Mouse (Mus musculus) kidney, postnatal 0 days (tissue): ENCODE results near the gene Trpt1. TPM values are rescaled to one million over a fixed set of nuclear protein-coding genes. Genes with fewer than 3 reads are reported as not detected.
"Not testable (repeated sequence)": the region's sequence is repeated elsewhere in the genome, so short reads cannot be mapped to it uniquely, and the experiment has no call there.

Source experiments
- ATAC-seq: fragments of 200-750 bp; cut with Nextera tagmentation; replicated peaks from 2 replicates; pipeline ENCODE4 v1.8.0; 2017; ENCODE audit warnings: low read depth, moderate number of reproducible peaks, moderate TSS enrichment, moderate library complexity; ENCODE audit not compliant: low FRiP score
- DNase-seq: peaks from one replicate; pipeline ENCODE4 v3.0.0-alpha.2; 2016; ENCODE audit warnings: low spot score
- H3K27ac ChIP-seq: fragments of 300-500 bp; sonication (generic); 2 replicates; pipeline ENCODE4 v1.5.1; 2014; ENCODE audit warnings: mild to moderate bottlenecking
- H3K27me3 ChIP-seq: fragments of 300-500 bp; sonication (generic); 2 replicates; pipeline ENCODE4 v1.6.1; 2014; ENCODE audit warnings: low read length, mixed read lengths; ENCODE audit not compliant: insufficient read depth
- H3K36me3 ChIP-seq: fragments of 300-500 bp; sonication (generic); 2 replicates; pipeline ENCODE4 v1.6.1; 2014; ENCODE audit warnings: low read length, mixed read lengths; ENCODE audit not compliant: insufficient read depth
- H3K4me1 ChIP-seq: fragments of 300-500 bp; sonication (generic); replicated peaks from 2 replicates; pipeline ENCODE4 v1.6.1; 2014; ENCODE audit warnings: antibody characterized with exemption, low read length, mixed read lengths; ENCODE audit not compliant: insufficient read depth
- H3K4me2 ChIP-seq: fragments of 300-500 bp; sonication (generic); 2 replicates; pipeline ENCODE4 v1.6.1; 2014; ENCODE audit warnings: mild to moderate bottlenecking, low read length, moderate library complexity, mixed read lengths
- H3K4me3 ChIP-seq: fragments of 300-500 bp; sonication (generic); replicated peaks from 2 replicates; pipeline ENCODE4 v1.5.1; 2014; ENCODE audit warnings: low read depth, low read length
- H3K9ac ChIP-seq: fragments of 300-500 bp; sonication (generic); 2 replicates; pipeline ENCODE4 v1.6.1; 2014; ENCODE audit warnings: low read depth, low read length
- H3K9me3 ChIP-seq: fragments of 300-500 bp; sonication (generic); replicated peaks from 2 replicates; pipeline ENCODE4 v1.6.1; 2016; ENCODE audit warnings: low read length, inconsistent platforms, mixed read lengths
- CTCF ChIP-seq: IDR thresholded peaks from 2 replicates; pipeline ENCODE4 v1.5.1; 2016; ENCODE audit warnings: antibody characterized with exemption, low read depth, mild to moderate bottlenecking, moderate library complexity
- WGBS: fragments of 180-500 bp; shearing (Covaris S2); extraction: QIAGEN DNeasy Blood & Tissue Kit; methylation state at CpG from one replicate; pipeline ENCODE4 v1.1.7; 2014; 5-methylcytosine and 5-hydroxymethylcytosine counted together
- polyA plus RNA-seq: library from polyadenylated mRNA; unstranded; fragments of >200 nt; fragmentation: Nextera tagmentation; extraction: Ambion mirVana; gene quantifications from 2 replicates; pipeline ENCODE4 v1.2.1, GENCODE M21; 2015

Gene Trpt1
- polyA plus RNA-seq, 1 experiment from 2014 or later, result 14.5 TPM

GRCm38 (mm10) chr19:6985951-6986708, 9.8 kb upstream of the Trpt1 start:
- ATAC-seq, result no peak
- no peak for DNase-seq
- peak overlapping the region; percentile 86; the same call in 1 of the 2 replicates for H3K9ac ChIP-seq
- H3K9me3 ChIP-seq, result no peaks in the 10 kb centered on the region
- H3K4me3 ChIP-seq, result peak overlapping the region; percentile 82; the same call in 1 of the 2 replicates
- H3K27me3 ChIP-seq, result no peaks in the 10 kb centered on the region
- TF ChIP-seq CTCF, result no peak
- H3K4me2 ChIP-seq, result peak overlapping the region; percentile 87
- WGBS, result 81% methylated on average over 10 of the region's 10 CpGs
- no peak overlapping the region for H3K27ac ChIP-seq
- H3K36me3 ChIP-seq, result peaks cover 18% of the 10 kb centered on the region; the same call in 1 of the 2 replicates
- H3K4me1 ChIP-seq, result peaks cover 12% of the 10 kb centered on the region

GRCm38 (mm10) chr19:6987061-6987903, 8.6 kb upstream of the Trpt1 start, which contains the start of gene Vegfb:
Vegfb (minus strand) TSS chr19:6987651.
- peak; percentile 33 for ATAC-seq
- Histone ChIP-seq H3K36me3 (peaks cover 16% of the 10 kb centered on the region; the same call in 1 of the 2 replicates), H3K27ac (peak within 1 kb of the TSS; percentile 85), H3K9me3 (no peaks in the 10 kb centered on the region), H3K4me2 (peak within 1 kb of the TSS; percentile 87), H3K4me3 (peak within 1 kb of the TSS; percentile 82), H3K27me3 (no peaks in the 10 kb centered on the region), H3K4me1 (peaks cover 17% of the 10 kb centered on the region), H3K9ac (peak within 1 kb of the TSS; percentile 86)
- no peak for TF ChIP-seq CTCF
- WGBS, result 1% methylated on average over 69 of the region's 85 CpGs
- DNase-seq, result peak; percentile 46

- DNase-seq (no peak), ATAC-seq (no peak)
- Histone ChIP-seq H3K27me3 (no peaks in the 10 kb centered on the region), H3K4me2 (peak overlapping the region; percentile 87), H3K9ac (peak overlapping the region; percentile 86), H3K9me3 (no peaks in the 10 kb centered on the region), H3K4me3 (peak overlapping the region; percentile 82), H3K4me1 (peaks cover 20% of the 10 kb centered on the region), H3K27ac (peak overlapping the region; percentile 85), H3K36me3 (peaks cover 10% of the 10 kb centered on the region; the same call in 1 of the 2 replicates)
- WGBS, result 2% methylated on average over 8 of the region's 8 CpGs
- TF ChIP-seq CTCF, result no peak
These were observed 8.0 kb upstream of the Trpt1 start for GRCm38 (mm10) chr19:6987904-6988285.

GRCm38 (mm10) chr19:6989251-6989650, 6.7 kb upstream of the Trpt1 start:
- H3K9me3 ChIP-seq, result no peaks in the 10 kb centered on the region
- H3K27ac ChIP-seq, result no peak overlapping the region
- no peak for TF ChIP-seq CTCF
- no peak overlapping the region for H3K4me3 ChIP-seq
- ATAC-seq, result no peak
- DNase-seq, result no peak
- WGBS, result 89% methylated on average over 8 of the region's 8 CpGs
- H3K36me3 ChIP-seq, result peaks cover 4% of the 10 kb centered on the region; the same call in 1 of the 2 replicates
- peaks cover 24% of the 10 kb centered on the region for H3K4me1 ChIP-seq
- no peak overlapping the region for H3K4me2 ChIP-seq
- H3K9ac ChIP-seq, result no peak overlapping the region
- no peaks in the 10 kb centered on the region for H3K27me3 ChIP-seq

GRCm38 (mm10) chr19:6990712-6991111, 5.2 kb upstream of the Trpt1 start:
- H3K4me1 ChIP-seq, result peaks cover 33% of the 10 kb centered on the region
- H3K27me3 ChIP-seq, result no peaks in the 10 kb centered on the region
- H3K4me2 ChIP-seq, result no peak overlapping the region
- H3K9ac ChIP-seq, result no peak overlapping the region
- H3K27ac ChIP-seq, result no peak overlapping the region
- no peak for TF ChIP-seq CTCF
- ATAC-seq (no peak), DNase-seq (no peak)
- no peaks in the 10 kb centered on the region for H3K9me3 ChIP-seq
- H3K36me3 ChIP-seq, result no peaks in the 10 kb centered on the region
- no peak overlapping the region for H3K4me3 ChIP-seq
- 89% methylated on average over 6 of the region's 6 CpGs for WGBS

- H3K4me2 ChIP-seq, DNase-seq, H3K9ac ChIP-seq, H3K9me3 ChIP-seq, H3K27me3 ChIP-seq, H3K36me3 ChIP-seq, H3K27ac ChIP-seq, ATAC-seq, H3K4me3 ChIP-seq: not testable (repeated sequence)
- 94% methylated on average over 6 of the region's 6 CpGs for WGBS
- H3K4me1 ChIP-seq, result peaks cover 29% of the 10 kb centered on the region
These were observed 4.8 kb upstream of the Trpt1 start for GRCm38 (mm10) chr19:6991166-6991565.
